25 mouse cellular contexts compared by ENCODE assay signal in genomic region chr8:109217326-109217725, GRCm38 (mm10).
A peak's percentile ranks its signal among the peaks of the same experiment; 100 is the strongest.
DNase-seq lines count a peak whose midpoint lies in the region; ATAC-seq and TF ChIP-seq lines count a peak whose summit lies in the region.
"Had no signal": no experiment of that assay in that cellular context is flagged by ENCODE, and none has a peak within 500 bp of the region (broad histone marks: within the 10 kb centered on the region; RNA-seq: fewer than 3 reads in every experiment).

No protein-coding gene starts in this region.

- no peaks in the 10 kb centered on the region for H3K27me3 ChIP-seq in kidney, embryonic 16.5 days (ENCODE audit: insufficient read depth, low read length)
- H3K27me3 ChIP-seq: embryonic facial prominence, embryonic 15.5 days; limb, embryonic 12.5 days; neural tube, embryonic 15.5 days; stomach, embryonic 15.5 days had no signal

- H3K4me2 ChIP-seq in kidney, embryonic 16.5 days (replicated peaks; ENCODE audit: low read depth, low read length), result no peak overlapping the region
- H3K4me2 ChIP-seq: embryonic facial prominence, embryonic 15.5 days; heart, embryonic 11.5 days; limb, embryonic 12.5 days; liver, embryonic 11.5 days; neural tube, embryonic 15.5 days; stomach, embryonic 15.5 days had no signal

- DNase-seq in gastrocnemius, adult 2 months, result peak; percentile 23
- DNase-seq in gastrocnemius, postnatal 10 days, result no peak
- peak; percentile 65 for DNase-seq in kidney, adult 9 months
- DNase-seq in adrenal gland, adult 18-20 months (ENCODE audit: low spot score in 2 of 2), result peak; percentile 11 to 18
- DNase-seq in adrenal gland, postnatal 36 days, result peak; percentile 70 to 77
- no peak for DNase-seq in layer of hippocampus, postnatal 36 days
- no peak for DNase-seq in retina, embryonic 14.5 days (ENCODE audit: low spot score)
- DNase-seq: cerebellum, adult 11 months; cerebellum, adult 9-11 months; liver, postnatal 0 days; right cerebral cortex, postnatal 4 days; thymus, adult 2 months had no signal

- no peaks in the 10 kb centered on the region for H3K9me3 ChIP-seq in kidney, embryonic 16.5 days (ENCODE audit: low read length)
- H3K9me3 ChIP-seq: embryonic facial prominence, embryonic 15.5 days; hindbrain, embryonic 10.5 days; limb, embryonic 12.5 days; neural tube, embryonic 15.5 days; stomach, embryonic 15.5 days had no signal

- no peaks in the 10 kb centered on the region for H3K4me1 ChIP-seq in kidney, embryonic 16.5 days (ENCODE audit: insufficient read depth, low read length)
- H3K4me1 ChIP-seq: embryonic facial prominence, embryonic 15.5 days; stomach, embryonic 15.5 days had no signal

- H3K9ac ChIP-seq in kidney, embryonic 16.5 days (replicated peaks; ENCODE audit: low read length), result no peak overlapping the region
- H3K9ac ChIP-seq: embryonic facial prominence, embryonic 15.5 days; limb, embryonic 12.5 days; liver, postnatal 0 days; neural tube, embryonic 15.5 days; stomach, embryonic 15.5 days had no signal

- intact Hi-C loops in gastrocnemius, adult 2 months (cut with DNase I), result no loop called here

- WGBS in kidney, embryonic 16.5 days, result 88% methylated on average over 19 of the region's 19 CpGs

- TF ChIP-seq CTCF in gastrocnemius, adult 2 months (IDR thresholded peaks at IDR 0.05), result no peak

- no peak overlapping the region for H3K27ac ChIP-seq in gastrocnemius, adult 2 months
- no peak overlapping the region for H3K27ac ChIP-seq in kidney, embryonic 16.5 days (ENCODE audit: low read length)
- H3K27ac ChIP-seq: embryonic facial prominence, embryonic 15.5 days; hindbrain, embryonic 10.5 days; hindbrain, postnatal 0 days; layer of hippocampus, adult 2 months; limb, embryonic 12.5 days; macrophage; neural tube, embryonic 15.5 days; stomach, embryonic 15.5 days had no signal

- no peak for ATAC-seq in kidney, embryonic 16.5 days (ENCODE audit: low FRiP score, low TSS enrichment)
- ATAC-seq: hindbrain, postnatal 0 days; intestine, embryonic 16.5 days; liver, postnatal 0 days; lung, postnatal 0 days had no signal

- H3K4me3 ChIP-seq in gastrocnemius, adult 2 months, result no peak overlapping the region
- no peak overlapping the region for H3K4me3 ChIP-seq in kidney, embryonic 16.5 days (ENCODE audit: low read length)
- H3K4me3 ChIP-seq: embryonic facial prominence, embryonic 15.5 days; hindbrain, embryonic 10.5 days; layer of hippocampus, adult 2 months; limb, embryonic 12.5 days; neural tube, embryonic 15.5 days; stomach, embryonic 15.5 days had no signal

- no peaks in the 10 kb centered on the region for H3K36me3 ChIP-seq in kidney, embryonic 16.5 days (ENCODE audit: insufficient read depth, low read length)
- H3K36me3 ChIP-seq: embryonic facial prominence, embryonic 15.5 days; hindbrain, embryonic 10.5 days; limb, embryonic 12.5 days; neural tube, embryonic 15.5 days; stomach, embryonic 15.5 days had no signal

Comparison
In these comparisons a context has a peak if more than half of its experiments do, and no peak if none do; other contexts are left out.
1. DNase-seq: peak in gastrocnemius, adult 2 months (single experiment), kidney, adult 9 months (single experiment), adrenal gland, adult 18-20 months (2 of 2) and adrenal gland, postnatal 36 days (2 of 2); none in gastrocnemius, postnatal 10 days (single experiment), layer of hippocampus, postnatal 36 days (0 of 2) and retina, embryonic 14.5 days (single experiment).